Mouse (Mus musculus): ENCODE results near the gene Tex2. TPM values are rescaled to one million over a fixed set of nuclear protein-coding genes. Genes with fewer than 3 reads are reported as not detected.

Gene Tex2
- total and polyA plus RNA-seq, 2 experiments from 2014 or later, result 30.8 to 60.5 TPM

- H3K36me3 ChIP-seq (ENCODE audit: insufficient read depth, low read length), result no peaks in the 10 kb centered on the region
- no peak overlapping the region for H3K4me3 ChIP-seq (ENCODE audit: low read length)
- H3K27ac ChIP-seq, result no peak overlapping the region
- DNase-seq (ENCODE audit: low spot score) (no peak), ATAC-seq (no peak)
- TF ChIP-seq CTCF (IDR thresholded peaks at IDR 0.05; ENCODE audit: low read depth), result no peak
- H3K4me2 ChIP-seq (ENCODE audit: low read depth, low read length), result no peak overlapping the region
- no peak overlapping the region for H3K9ac ChIP-seq (replicated peaks; ENCODE audit: low read length)
- H3K9me3 ChIP-seq (ENCODE audit: low read length), result no peaks in the 10 kb centered on the region
- 85% methylated on average over 11 of the region's 11 CpGs for WGBS
- no peaks in the 10 kb centered on the region for H3K27me3 ChIP-seq (ENCODE audit: insufficient read depth, low read length)
- H3K4me1 ChIP-seq (ENCODE audit: insufficient read depth, low read length), result no peaks in the 10 kb centered on the region
Observed at GRCm38 (mm10) chr11:106591183-106591582, 22.0 kb downstream of the Tex2 start.

- DNase-seq (ENCODE audit: low spot score) (no peak), ATAC-seq (no peak)
- TF ChIP-seq CTCF (IDR thresholded peaks at IDR 0.05; ENCODE audit: low read depth), result no peak
- Histone ChIP-seq H3K27ac (no peak overlapping the region), H3K4me3 (ENCODE audit: low read length) (no peak overlapping the region), H3K36me3 (ENCODE audit: insufficient read depth, low read length) (no peaks in the 10 kb centered on the region), H3K4me2 (ENCODE audit: low read depth, low read length) (no peak overlapping the region), H3K4me1 (ENCODE audit: insufficient read depth, low read length) (no peaks in the 10 kb centered on the region), H3K9ac (replicated peaks; ENCODE audit: low read length) (no peak overlapping the region), H3K27me3 (ENCODE audit: insufficient read depth, low read length) (no peaks in the 10 kb centered on the region), H3K9me3 (ENCODE audit: low read length) (no peaks in the 10 kb centered on the region)
- WGBS, result 47% methylated on average over 5 of the region's 5 CpGs
Observed at GRCm38 (mm10) chr11:106590143-106590542, 23.1 kb downstream of the Tex2 start.

DNA sequence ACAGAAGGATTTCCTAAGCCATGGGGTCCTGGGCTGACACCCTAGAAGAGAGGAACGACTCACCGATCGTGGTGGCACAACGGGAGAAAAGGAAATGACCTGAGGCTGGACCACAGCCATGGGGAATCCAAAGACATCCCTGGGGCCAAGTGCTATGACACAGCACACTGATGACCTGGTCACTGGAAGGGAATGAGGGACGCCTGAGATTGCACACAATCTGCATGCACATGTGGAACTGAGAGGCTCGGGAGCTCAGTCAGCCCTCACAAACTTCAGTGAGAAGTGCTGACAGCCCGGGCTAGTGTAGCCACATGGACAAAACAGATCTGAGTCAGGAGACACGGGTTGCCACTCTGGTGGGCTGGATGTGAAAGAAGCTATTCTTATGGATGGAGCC is 24.4 kb downstream of the Tex2 start:
- DNase-seq (ENCODE audit: low spot score), result no peak
- Histone ChIP-seq H3K27ac (no peak overlapping the region), H3K27me3 (ENCODE audit: insufficient read depth, low read length) (no peaks in the 10 kb centered on the region), H3K9me3 (ENCODE audit: low read length) (no peaks in the 10 kb centered on the region), H3K36me3 (ENCODE audit: insufficient read depth, low read length) (no peaks in the 10 kb centered on the region), H3K9ac (replicated peaks; ENCODE audit: low read length) (no peak overlapping the region), H3K4me2 (ENCODE audit: low read depth, low read length) (no peak overlapping the region), H3K4me3 (ENCODE audit: low read length) (no peak overlapping the region), H3K4me1 (ENCODE audit: insufficient read depth, low read length) (no peaks in the 10 kb centered on the region)
- TF ChIP-seq CTCF (IDR thresholded peaks at IDR 0.05; ENCODE audit: low read depth), result no peak
- 49% methylated on average over 8 of the region's 8 CpGs for WGBS
- ATAC-seq, result 0 out of 2 replicates have a peak, but pooled peaks have one; percentile 40

DNA sequence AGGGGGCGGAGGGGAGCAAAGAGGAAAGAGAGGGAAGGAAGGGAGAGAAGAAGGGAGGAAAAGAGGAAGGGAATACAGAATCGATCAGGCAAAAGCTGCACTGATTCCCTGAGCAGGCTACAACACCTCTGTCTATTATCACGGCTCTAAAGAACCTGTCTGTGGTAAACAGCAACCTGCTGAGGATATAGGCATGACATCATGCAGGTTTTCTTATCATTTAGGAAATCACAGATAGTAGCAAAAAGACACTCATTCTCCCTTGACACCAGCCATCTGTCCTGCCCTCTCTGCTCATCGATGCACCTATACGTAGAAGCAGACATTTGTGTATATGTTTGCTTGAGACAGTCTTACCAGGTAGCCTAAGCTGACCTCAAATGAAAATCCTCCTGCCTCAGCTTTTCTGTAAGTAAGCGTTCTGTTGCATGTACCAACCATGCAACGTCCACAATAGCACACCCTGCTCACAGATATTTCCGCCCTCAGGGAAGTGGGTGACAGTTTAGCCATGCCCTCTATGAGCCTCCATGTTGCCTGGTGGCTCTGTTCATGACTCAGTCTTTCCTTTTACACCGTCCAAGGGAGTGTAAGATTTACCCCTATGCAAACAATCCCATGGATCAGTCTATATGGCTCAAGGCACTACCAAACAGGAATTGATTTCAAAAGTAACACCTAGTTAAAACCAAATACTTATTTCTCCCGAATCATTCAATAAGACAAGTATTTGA is 25.3 kb downstream of the Tex2 start:
- Histone ChIP-seq H3K9me3 (ENCODE audit: low read length) (no peaks in the 10 kb centered on the region), H3K27me3 (ENCODE audit: insufficient read depth, low read length) (no peaks in the 10 kb centered on the region), H3K4me1 (ENCODE audit: insufficient read depth, low read length) (no peaks in the 10 kb centered on the region), H3K36me3 (ENCODE audit: insufficient read depth, low read length) (no peaks in the 10 kb centered on the region), H3K4me2 (ENCODE audit: low read depth, low read length) (no peak overlapping the region), H3K4me3 (ENCODE audit: low read length) (no peak overlapping the region), H3K27ac (no peak overlapping the region), H3K9ac (replicated peaks; ENCODE audit: low read length) (no peak overlapping the region)
- ATAC-seq (no peak), DNase-seq (ENCODE audit: low spot score) (no peak)
- no peak for TF ChIP-seq CTCF (IDR thresholded peaks at IDR 0.05; ENCODE audit: low read depth)
- 86% methylated on average over 10 of the region's 10 CpGs for WGBS

GRCm38 (mm10) chr11:106583801-106584200 is 29.4 kb downstream of the Tex2 start:
- no peak for TF ChIP-seq CTCF (IDR thresholded peaks at IDR 0.05; ENCODE audit: low read depth)
- H3K9ac ChIP-seq (replicated peaks; ENCODE audit: low read length), result no peak overlapping the region
- H3K27me3 ChIP-seq (ENCODE audit: insufficient read depth, low read length), result no peaks in the 10 kb centered on the region
- no peak overlapping the region for H3K4me2 ChIP-seq (ENCODE audit: low read depth, low read length)
- ATAC-seq, result no peak
- no peak overlapping the region for H3K27ac ChIP-seq
- no peak overlapping the region for H3K4me3 ChIP-seq (ENCODE audit: low read length)
- no peaks in the 10 kb centered on the region for H3K4me1 ChIP-seq (ENCODE audit: insufficient read depth, low read length)
- no peak for DNase-seq (ENCODE audit: low spot score)
- 90% methylated on average over 1 of the region's 1 CpGs for WGBS
- no peaks in the 10 kb centered on the region for H3K9me3 ChIP-seq (ENCODE audit: low read length)
- H3K36me3 ChIP-seq (ENCODE audit: insufficient read depth, low read length), result no peaks in the 10 kb centered on the region

DNA sequence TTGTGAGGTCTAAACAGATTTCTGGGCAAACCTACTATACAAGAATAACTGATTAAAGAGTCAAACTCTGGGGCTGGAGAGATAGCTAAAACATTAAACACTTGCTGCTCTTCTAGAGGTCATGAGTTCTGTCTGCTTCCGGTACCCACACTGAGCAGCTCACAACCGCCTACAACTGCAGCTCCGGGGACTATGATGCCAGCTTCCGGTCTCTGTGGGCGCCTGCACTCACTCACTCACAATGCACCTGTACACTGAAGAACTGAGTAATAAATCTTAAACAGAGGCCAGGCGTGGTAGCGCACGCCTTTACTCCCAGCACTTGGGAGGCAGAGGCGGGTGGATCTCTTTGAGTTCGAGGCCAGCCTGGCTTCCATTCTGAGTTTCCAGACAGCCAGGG is 31.9 kb downstream of the Tex2 start:
- H3K9me3 ChIP-seq (ENCODE audit: low read length), result no peaks in the 10 kb centered on the region
- H3K36me3 ChIP-seq (ENCODE audit: insufficient read depth, low read length), result no peaks in the 10 kb centered on the region
- H3K27me3 ChIP-seq (ENCODE audit: insufficient read depth, low read length), result no peaks in the 10 kb centered on the region
- H3K4me1 ChIP-seq (ENCODE audit: insufficient read depth, low read length), result no peaks in the 10 kb centered on the region
- DNase-seq (ENCODE audit: low spot score) (no peak), ATAC-seq (no peak)
- WGBS, result 95% methylated on average over 10 of the region's 10 CpGs
- no peak overlapping the region for H3K9ac ChIP-seq (replicated peaks; ENCODE audit: low read length)
- no peak overlapping the region for H3K27ac ChIP-seq
- no peak overlapping the region for H3K4me3 ChIP-seq (ENCODE audit: low read length)
- no peak overlapping the region for H3K4me2 ChIP-seq (ENCODE audit: low read depth, low read length)
- no peak for TF ChIP-seq CTCF (IDR thresholded peaks at IDR 0.05; ENCODE audit: low read depth)

- Histone ChIP-seq H3K4me3 (ENCODE audit: low read length) (no peak overlapping the region), H3K36me3 (ENCODE audit: insufficient read depth, low read length) (no peaks in the 10 kb centered on the region), H3K9me3 (ENCODE audit: low read length) (no peaks in the 10 kb centered on the region), H3K27me3 (ENCODE audit: insufficient read depth, low read length) (no peaks in the 10 kb centered on the region), H3K4me2 (ENCODE audit: low read depth, low read length) (no peak overlapping the region), H3K27ac (no peak overlapping the region), H3K4me1 (ENCODE audit: insufficient read depth, low read length) (no peaks in the 10 kb centered on the region), H3K9ac (replicated peaks; ENCODE audit: low read length) (no peak overlapping the region)
- ATAC-seq (no peak), DNase-seq (ENCODE audit: low spot score) (no peak)
- no peak for TF ChIP-seq CTCF (IDR thresholded peaks at IDR 0.05; ENCODE audit: low read depth)
- 95% methylated on average over 8 of the region's 8 CpGs for WGBS
Observed at GRCm38 (mm10) chr11:106580468-106580867, 32.8 kb downstream of the Tex2 start.
